Mouse (Mus musculus) lung, embryonic 15.5 days (tissue): Measurements from ENCODE around the gene Spaca3. TPM values are rescaled to one million over a fixed set of nuclear protein-coding genes. Genes with fewer than 3 reads are reported as not detected.

Experiments
- ATAC-seq: fragments of 200-750 bp; cut with Nextera tagmentation; 2 replicates; pipeline ENCODE4 v1.8.0; 2017; ENCODE audit warnings: moderate number of reproducible peaks, borderline replicate concordance; ENCODE audit not compliant: low FRiP score, low TSS enrichment; ENCODE audit errors: extremely low read depth
- H3K27ac ChIP-seq: fragments of 300-500 bp; sonication (generic); 2 replicates; pipeline ENCODE4 v1.5.1; 2015; ENCODE audit warnings: moderate library complexity, mild to moderate bottlenecking, inconsistent platforms
- H3K27me3 ChIP-seq: fragments of 300-500 bp; sonication (generic); 2 replicates; pipeline ENCODE4 v1.6.1; 2015; ENCODE audit warnings: inconsistent platforms
- H3K36me3 ChIP-seq: fragments of 300-500 bp; sonication (generic); 2 replicates; pipeline ENCODE4 v1.6.1; 2015; ENCODE audit warnings: inconsistent platforms
- H3K4me1 ChIP-seq: fragments of 300-500 bp; sonication (generic); 2 replicates; pipeline ENCODE4 v1.6.1; 2015; ENCODE audit warnings: inconsistent platforms
- H3K4me2 ChIP-seq: fragments of 300-500 bp; sonication (generic); 2 replicates; pipeline ENCODE4 v1.6.1; 2015; ENCODE audit warnings: inconsistent platforms, mild to moderate bottlenecking, moderate library complexity
- H3K4me3 ChIP-seq: fragments of 300-500 bp; sonication (generic); 2 replicates; pipeline ENCODE4 v1.5.1; 2015; ENCODE audit warnings: mild to moderate bottlenecking, inconsistent platforms
- H3K9ac ChIP-seq: fragments of 300-500 bp; sonication (generic); 2 replicates; pipeline ENCODE4 v1.6.1; 2015; ENCODE audit warnings: inconsistent platforms
- H3K9me3 ChIP-seq: fragments of 300-500 bp; sonication (generic); 2 replicates; pipeline ENCODE4 v1.6.1; 2016; ENCODE audit warnings: inconsistent platforms
- WGBS: fragments of 180-500 bp; shearing (Covaris S2); methylation state at CpG from one replicate; pipeline ENCODE4 v1.1.7; 2015; 5-methylcytosine and 5-hydroxymethylcytosine counted together
- polyA plus RNA-seq: library from polyadenylated mRNA; unstranded; fragments of >200 nt; fragmentation: Nextera tagmentation; extraction: Ambion mirVana; gene quantifications from 2 replicates; pipeline ENCODE4 v1.2.1, GENCODE M21; 2015

The Spaca3 gene
- polyA plus RNA-seq, 1 experiment from 2014 or later: not detected

GRCm38 (mm10) chr11:80903426-80903825, 45.3 kb downstream of the Spaca3 start:
- 88% methylated on average over 10 of the region's 10 CpGs for WGBS
- Histone ChIP-seq H3K4me3 (no peak overlapping the region), H3K27me3 (no peaks in the 10 kb centered on the region), H3K9ac (no peak overlapping the region), H3K4me2 (no peak overlapping the region), H3K4me1 (no peaks in the 10 kb centered on the region), H3K27ac (no peak overlapping the region), H3K36me3 (no peaks in the 10 kb centered on the region), H3K9me3 (no peaks in the 10 kb centered on the region)
- ATAC-seq: no peak

GRCm38 (mm10) chr11:80904559-80904958, 46.4 kb downstream of the Spaca3 start:
- Histone ChIP-seq H3K9me3 (no peaks in the 10 kb centered on the region), H3K4me2 (no peak overlapping the region), H3K27me3 (no peaks in the 10 kb centered on the region), H3K4me1 (no peaks in the 10 kb centered on the region), H3K36me3 (no peaks in the 10 kb centered on the region), H3K9ac (no peak overlapping the region), H3K27ac (no peak overlapping the region), H3K4me3 (no peak overlapping the region)
- 55% methylated on average over 2 of the region's 2 CpGs for WGBS
- ATAC-seq: no peak

DNA sequence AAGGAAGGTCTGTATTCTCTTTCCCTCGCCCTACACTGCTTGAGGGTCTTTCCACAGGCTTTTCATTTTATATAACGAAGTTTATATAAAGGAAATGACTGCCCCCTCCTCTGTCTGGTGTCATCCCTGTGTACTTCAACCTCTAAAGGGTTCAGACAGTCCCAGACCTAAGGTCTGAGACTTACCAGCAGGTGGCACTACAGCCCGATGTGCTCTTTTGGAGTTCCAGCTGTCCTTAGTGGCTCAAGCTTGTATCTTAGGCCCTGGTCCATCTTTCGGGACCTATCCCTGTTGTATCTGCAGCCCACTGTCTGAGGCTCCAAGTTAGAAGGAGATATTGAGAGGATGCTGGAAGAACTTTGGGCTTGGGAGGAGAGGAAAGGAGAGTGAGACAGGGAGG, 48.3 kb downstream of the Spaca3 start:
- WGBS: 39% methylated on average over 4 of the region's 4 CpGs
- no peak overlapping the region for H3K4me3 ChIP-seq
- no peak for ATAC-seq
- H3K27me3 ChIP-seq: no peaks in the 10 kb centered on the region
- H3K9me3 ChIP-seq: no peaks in the 10 kb centered on the region
- no peak overlapping the region for H3K4me2 ChIP-seq
- H3K9ac ChIP-seq: no peak overlapping the region
- no peaks in the 10 kb centered on the region for H3K4me1 ChIP-seq
- no peaks in the 10 kb centered on the region for H3K36me3 ChIP-seq
- no peak overlapping the region for H3K27ac ChIP-seq

- 82% methylated on average over 6 of the region's 6 CpGs for WGBS
- Histone ChIP-seq H3K4me2 (no peak overlapping the region), H3K4me3 (no peak overlapping the region), H3K4me1 (no peaks in the 10 kb centered on the region), H3K27me3 (no peaks in the 10 kb centered on the region), H3K9me3 (no peaks in the 10 kb centered on the region), H3K27ac (no peak overlapping the region), H3K36me3 (no peaks in the 10 kb centered on the region), H3K9ac (no peak overlapping the region)
- ATAC-seq: no peak
Observed at GRCm38 (mm10) chr11:80907820-80908219, 49.7 kb downstream of the Spaca3 start.

DNA sequence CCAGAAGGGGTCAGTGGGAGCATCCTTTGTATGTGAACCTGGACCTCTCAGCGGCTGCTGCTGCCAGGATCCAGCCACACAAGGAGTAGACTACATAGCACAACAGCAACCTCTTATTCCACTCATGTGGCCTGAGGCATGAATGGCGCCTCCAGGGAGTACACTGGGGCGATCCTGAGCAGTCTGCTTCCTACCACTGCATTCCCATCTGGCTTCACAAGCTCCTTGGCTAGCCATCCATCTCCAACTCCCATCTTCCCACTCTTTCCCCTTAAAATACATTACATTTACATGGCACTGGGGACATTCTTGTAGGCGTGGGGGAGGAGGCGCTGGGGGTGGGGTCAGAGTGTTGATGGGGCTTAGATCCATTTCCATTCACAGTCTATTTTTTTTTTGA, 54.6 kb downstream of the Spaca3 start:
- no peaks in the 10 kb centered on the region for H3K9me3 ChIP-seq
- H3K4me1 ChIP-seq: no peaks in the 10 kb centered on the region
- no peak overlapping the region for H3K4me3 ChIP-seq
- WGBS: 78% methylated on average over 5 of the region's 5 CpGs
- H3K27me3 ChIP-seq: no peaks in the 10 kb centered on the region
- H3K9ac ChIP-seq: no peak overlapping the region
- ATAC-seq: no peak
- H3K4me2 ChIP-seq: no peak overlapping the region
- H3K27ac ChIP-seq: no peak overlapping the region
- no peaks in the 10 kb centered on the region for H3K36me3 ChIP-seq

- Histone ChIP-seq H3K27me3 (no peaks in the 10 kb centered on the region), H3K4me2 (no peak overlapping the region), H3K27ac (no peak overlapping the region), H3K9me3 (no peaks in the 10 kb centered on the region), H3K4me3 (no peak overlapping the region), H3K4me1 (no peaks in the 10 kb centered on the region), H3K9ac (no peak overlapping the region), H3K36me3 (no peaks in the 10 kb centered on the region)
- no peak for ATAC-seq
- WGBS: 40% methylated on average over 4 of the region's 4 CpGs
Observed at GRCm38 (mm10) chr11:80913408-80914024, 55.4 kb downstream of the Spaca3 start.

Other genes starting within 250 kb of the Spaca3 start
- gene Myo1d, start 78.3 kb upstream of the Spaca3 start, polyA plus RNA-seq: 16.0 and 18.8 TPM in 2 replicates
- gene Tmem98, start 48.2 kb upstream of the Spaca3 start, polyA plus RNA-seq: 132 and 133 TPM in 2 replicates